Mouse (Mus musculus) right cerebral cortex, adult 18-20 months (tissue): ENCODE data around the gene Anxa3.

ENCODE experiments used
- DNase-seq: peaks from one replicate; pipeline ENCODE4 v3.0.0; 2022; ENCODE audit warnings: mixed read lengths

The Anxa3 gene

DNA sequence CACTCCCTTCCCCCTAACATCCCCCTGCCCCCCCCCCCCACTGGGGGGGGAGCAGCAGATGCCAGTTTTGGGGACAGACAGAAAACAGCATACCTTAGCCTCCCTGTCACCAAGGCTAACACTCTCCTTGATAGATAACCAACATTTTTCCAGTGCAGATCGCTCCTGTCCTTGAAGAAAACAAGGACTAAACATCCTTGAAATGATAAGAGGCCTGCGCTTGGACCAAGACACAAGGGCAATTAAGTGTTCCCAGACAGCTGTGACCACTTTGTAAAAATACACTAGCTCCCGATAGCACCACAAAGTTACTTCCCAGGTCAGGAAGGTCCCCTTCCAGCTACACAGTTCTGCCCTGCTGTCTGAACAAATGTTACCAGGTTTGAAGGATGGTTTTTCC, 55.2 kb downstream of the Anxa3 start:
- no peak for DNase-seq

DNA sequence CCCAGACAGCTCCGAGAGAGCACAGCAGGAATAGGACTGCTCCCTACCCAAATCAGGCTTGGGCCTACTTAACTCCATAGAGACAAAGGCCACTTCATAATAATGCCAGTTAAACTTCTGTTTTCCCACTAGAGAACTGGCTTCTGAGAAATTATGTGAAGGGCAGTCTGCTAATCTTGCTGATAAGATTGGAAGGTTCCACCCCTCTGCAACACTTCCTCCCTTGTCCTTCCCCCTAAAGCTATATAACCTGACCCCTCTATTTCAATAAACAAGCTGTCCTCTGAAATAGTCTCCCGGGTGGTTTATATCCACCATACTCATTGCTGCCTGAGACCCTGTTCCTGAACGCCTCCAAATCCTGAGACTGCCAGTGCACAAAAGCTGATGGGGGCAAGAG, 56.1 kb downstream of the Anxa3 start:
- DNase-seq, result no peak

DNA sequence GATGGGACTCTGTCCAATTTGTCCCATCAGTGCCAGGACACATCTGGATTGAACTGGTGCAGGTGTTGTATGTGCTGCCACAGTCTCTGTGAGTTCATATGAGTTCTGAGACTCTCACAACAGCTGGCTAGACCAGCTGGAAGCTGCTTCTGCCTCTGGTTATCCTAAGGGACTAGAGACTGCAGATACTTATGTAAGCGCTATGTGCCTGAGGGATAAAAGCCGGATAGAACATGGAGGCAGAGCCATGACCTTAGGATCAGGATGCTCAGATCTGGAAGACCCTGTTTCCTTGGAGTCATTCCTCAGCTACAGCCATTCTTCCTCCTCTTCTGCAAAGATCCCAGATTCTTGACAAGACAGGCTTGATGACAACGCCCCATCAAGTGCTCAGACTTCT, 60.3 kb downstream of the Anxa3 start:
- no peak for DNase-seq

DNA sequence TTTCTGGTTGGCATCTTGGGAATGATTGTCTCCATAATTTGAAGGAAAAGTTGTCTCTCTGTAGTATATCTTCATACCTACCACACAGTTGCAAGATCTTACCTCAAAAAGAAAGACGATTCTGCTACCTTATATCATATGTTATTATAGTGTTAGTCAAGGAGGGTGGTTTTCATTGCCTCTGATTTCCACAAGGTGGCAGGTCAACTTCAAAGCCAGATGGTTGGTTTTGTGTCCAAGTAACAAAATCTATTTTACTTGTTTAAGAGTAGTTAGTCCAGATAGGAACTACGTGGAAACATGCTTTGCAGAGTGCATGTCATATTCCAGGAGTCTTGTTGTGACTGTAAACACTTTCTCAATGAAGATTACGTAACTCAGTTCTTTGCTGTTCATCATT, 61.2 kb downstream of the Anxa3 start:
- no peak for DNase-seq

DNA sequence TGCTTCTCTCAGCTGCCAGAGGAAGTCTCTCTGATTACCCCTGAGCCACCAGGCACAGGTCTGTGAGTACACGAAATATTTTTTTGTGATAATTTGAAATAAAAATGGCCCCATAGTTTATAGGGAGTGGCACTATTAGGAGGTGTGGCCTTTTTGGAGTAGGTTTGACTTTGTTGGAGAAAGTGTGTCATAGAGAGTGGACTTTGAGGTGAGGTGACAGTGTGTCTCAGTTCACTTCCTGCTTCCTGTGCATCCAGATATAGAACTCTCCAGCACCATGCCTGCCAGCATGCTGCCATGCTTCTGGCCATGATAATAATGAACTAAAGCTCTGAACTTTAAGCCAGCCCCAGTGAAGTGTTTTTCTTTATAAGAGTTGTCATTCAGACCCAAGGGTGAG, 66.8 kb downstream of the Anxa3 start:
- no peak for DNase-seq

DNA sequence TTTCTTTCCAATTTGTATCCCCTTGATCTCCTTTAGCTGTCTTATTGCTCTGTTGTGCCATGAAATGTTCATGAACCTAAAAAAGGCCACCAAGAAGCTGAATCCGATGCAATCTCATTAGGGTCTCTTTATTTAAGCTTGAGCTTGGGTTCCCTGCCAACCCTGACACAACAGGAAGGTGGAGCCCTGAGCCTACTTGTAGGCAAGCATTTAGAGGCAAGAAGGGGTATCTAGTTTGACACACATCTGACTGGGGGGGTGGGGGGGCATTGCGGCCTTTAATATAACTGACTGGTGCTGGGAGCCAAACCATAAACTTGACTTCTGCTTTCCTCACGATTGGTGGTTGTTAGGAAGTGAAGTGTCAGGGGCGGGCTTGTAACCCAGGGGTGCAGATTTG, 74.0 kb downstream of the Anxa3 start:
- no peak for DNase-seq

DNA sequence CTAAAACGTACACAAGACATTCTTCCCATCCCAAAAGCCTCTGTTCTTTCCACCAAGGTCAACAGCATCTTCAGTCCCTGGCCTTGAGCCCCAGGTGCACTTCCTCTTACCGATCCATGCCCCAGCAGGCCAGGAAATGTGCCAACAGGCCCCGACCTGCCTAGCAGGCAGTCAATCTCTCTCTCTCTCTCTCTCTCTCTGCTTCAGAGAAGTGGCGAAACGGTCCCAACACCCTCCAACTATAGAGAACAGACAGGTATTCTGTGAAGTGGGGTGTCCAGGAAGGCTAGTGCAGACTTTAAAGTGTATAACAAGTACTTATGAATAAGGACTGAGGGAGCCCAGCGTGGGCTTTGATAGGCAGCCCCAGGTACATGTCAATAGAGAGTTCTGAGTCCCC, 75.8 kb downstream of the Anxa3 start:
- no peak for DNase-seq

DNA sequence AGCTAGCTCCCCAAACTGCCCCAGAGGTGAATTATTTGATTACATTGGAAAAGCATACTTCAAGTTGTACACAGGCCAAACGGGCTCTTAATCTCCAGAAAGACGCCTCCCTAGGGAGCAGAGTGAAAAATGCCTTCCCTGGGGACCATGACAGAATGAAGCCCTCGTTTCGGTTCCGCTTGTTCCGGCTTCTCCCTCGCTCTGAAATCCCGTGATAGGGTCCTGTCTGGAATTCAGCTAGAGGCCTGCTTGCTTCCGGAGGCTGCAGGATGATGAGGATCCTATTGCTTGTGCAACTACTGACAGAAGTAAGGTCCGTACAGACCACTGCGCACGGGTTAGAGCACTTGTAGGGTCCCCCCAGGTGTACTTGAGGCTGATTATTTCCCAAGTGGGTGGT, 77.9 kb downstream of the Anxa3 start:
- DNase-seq, result no peak

DNA sequence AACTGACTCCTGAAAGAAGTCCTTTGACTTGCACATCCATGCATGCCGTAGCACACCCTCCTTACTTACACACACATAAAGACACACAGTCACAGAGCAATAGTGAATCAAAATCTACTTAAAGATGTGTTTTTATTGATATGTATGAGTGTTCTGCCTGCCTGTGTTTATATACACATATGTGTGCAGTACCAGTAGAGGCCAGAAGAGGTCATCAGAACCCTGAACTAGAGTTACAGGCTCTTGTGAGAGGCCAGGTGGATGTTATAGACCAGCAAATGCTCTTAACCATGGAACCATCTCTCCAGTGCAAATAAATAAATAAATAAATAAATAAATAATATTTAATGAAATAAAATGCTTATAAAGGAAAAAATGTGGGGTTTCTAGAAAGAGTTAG, 85.0 kb downstream of the Anxa3 start:
- no peak for DNase-seq

DNA sequence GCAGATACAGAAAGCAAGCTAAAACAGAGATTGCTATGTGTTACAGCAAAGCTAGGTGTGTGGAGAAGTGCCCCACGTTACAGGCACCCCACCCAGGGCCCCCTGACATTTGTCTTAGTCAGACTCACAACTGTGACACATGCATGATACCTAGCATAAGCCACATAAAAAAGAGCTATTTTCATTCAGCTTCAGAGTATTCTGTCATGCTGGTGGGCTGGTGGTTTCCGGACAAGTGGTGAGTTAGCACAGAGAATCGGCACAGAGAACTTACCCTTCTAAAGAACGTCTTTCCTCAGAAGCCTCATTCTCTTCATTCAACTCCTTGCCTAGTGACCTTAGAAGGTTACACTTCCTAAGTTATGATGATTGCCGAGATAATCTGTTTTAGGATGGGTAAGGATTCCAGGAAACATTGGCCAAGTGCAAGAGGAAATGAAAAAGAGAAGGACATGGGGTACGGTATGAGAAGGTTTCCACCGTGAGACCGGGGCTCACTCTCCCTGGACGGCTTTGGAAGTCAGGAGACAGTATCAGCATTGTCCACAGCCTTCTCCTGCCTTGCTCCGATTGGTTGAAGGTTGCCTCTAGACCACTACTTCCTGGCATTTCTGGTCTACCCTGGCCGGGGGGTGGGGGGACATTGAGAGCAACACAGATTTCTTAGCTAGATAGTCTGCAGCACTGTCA, 85.9 kb downstream of the Anxa3 start:
- DNase-seq, result no peak

DNA sequence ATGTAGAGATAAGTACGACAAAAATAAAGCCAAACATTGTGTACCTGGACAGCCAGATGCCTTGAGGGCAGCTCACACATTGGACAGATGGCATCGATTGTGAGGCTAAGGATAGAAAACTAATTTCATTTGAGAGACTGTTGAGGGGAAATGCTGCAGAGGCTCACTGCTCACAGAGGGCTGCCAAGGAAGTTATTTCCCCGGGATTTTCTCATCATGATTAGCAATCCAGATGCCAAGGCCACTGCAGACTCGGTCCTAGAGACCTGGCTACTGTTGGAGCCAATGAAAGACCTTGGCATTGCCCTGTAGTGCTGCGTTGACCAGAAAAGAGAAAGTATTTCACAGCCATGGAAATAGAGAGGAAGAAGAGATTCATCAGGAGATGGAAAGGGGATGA, 87.1 kb downstream of the Anxa3 start:
- no peak for DNase-seq

DNA sequence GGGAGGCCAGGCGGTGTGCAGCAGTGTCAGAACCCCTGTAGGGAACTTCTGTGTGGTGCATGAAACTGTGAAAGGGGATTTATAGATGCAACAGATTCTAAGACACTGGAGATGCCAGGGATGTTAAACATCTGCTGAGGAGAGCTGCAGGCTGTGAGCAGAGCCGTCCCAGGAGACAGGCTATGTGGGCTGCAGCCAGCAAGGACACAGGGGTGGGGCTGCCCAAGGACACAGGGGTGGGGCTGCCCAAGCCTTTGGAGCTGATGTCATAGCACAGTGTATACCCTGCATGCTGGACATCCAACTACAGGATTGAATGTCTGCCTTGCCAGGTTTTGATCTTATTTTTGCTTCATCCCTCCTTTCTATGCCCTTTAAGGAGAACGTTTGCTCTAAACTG, 88.0 kb downstream of the Anxa3 start:
- DNase-seq, result no peak

DNA sequence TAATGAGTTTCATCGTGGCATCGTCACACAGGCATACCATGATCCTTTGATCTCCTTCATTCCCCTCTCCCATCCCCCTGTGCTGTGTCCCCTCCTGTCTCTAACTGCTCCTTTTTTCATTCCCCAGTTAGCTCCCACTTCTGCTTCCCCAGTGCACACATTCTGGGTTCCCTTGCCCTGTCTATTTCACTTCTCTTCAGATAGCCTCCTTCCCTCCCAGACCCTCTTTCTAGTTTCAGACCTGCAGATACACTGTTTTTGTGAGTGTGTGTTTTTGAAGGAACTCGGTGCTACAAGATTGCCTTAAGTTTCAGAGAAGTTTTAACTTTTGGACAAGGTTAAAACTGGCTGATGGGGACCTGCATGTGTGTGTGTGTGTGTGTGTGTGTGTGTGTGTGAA, 88.5 kb downstream of the Anxa3 start:
- no peak for DNase-seq

DNA sequence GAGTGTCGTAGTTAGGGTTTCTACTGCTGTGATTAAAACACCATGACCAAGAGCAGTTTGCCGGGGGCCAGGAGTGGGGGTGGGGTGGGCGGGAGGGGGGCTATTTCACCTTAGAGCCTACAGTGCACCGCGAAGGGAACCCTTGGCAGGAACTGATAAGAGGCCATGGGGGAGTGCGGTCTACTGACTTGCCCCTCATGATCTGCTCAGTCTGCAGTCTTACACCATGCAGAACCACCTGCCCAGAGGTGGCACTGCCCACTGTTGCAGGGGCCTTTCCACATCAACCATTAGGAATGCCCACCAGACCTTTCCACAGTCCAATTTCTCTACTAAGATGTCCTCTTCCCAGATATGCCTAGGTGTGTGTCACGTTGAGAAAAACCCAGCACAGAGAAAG, 92.1 kb downstream of the Anxa3 start:
- DNase-seq, result no peak

DNA sequence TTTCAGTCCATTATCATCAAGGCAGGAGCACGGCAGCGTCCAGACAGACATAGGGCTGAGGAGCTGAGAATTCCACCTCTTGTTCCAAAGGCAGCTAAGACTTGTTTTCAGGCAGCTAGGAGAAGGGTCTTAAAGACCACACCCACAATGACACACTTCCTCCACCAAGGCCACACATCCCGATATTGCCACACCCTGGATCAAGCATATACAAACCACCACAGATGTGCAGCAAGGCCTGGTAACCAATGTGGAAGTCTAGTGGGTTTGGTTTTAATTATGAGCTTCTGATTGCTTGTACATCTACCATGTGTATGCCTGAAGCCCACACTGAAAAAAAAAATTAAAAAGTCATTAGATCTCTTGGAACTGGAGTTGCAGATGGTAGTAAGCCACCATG, 95.3 kb downstream of the Anxa3 start:
- no peak for DNase-seq

DNA sequence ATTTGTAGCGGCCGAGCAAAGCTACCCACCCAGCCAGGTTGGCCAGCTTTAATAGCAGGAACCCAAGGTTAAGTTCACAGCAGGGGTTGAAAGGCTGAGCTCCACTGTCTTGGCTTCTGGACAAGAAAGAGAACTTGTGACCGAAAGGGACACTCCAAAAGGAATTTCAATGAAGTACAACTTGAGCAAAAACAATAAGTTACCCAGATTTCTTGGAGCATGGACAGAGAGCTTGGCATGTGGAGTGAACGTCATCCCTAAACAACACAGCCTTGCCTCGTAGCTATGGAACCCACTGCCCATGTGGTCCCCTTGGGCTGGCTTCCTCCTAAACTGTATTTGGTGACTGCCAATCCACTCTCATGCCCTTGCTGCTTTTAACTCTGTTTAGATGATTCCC, 97.2 kb downstream of the Anxa3 start:
- DNase-seq, result peak; percentile 25
